Mouse (Mus musculus) embryo, embryonic 10 days (tissue): ENCODE results near the gene Skap1.

Source experiments
- DNase-seq: peaks from one replicate; pipeline ENCODE4 v3.0.0-alpha.2; 2015; ENCODE audit warnings: low spot score

Gene Skap1

GRCm38 (mm10) chr11:96622782-96623181, 158.4 kb downstream of the Skap1 start:
- peak; percentile 79 for DNase-seq

- peak; percentile 27 for DNase-seq
These were observed 160.0 kb downstream of the Skap1 start for GRCm38 (mm10) chr11:96624436-96624835.

- DNase-seq, result peak; percentile 80
These were observed 165.4 kb downstream of the Skap1 start for GRCm38 (mm10) chr11:96629775-96630174.

GRCm38 (mm10) chr11:96631521-96631920, 167.1 kb downstream of the Skap1 start:
- DNase-seq, result no peak

- no peak for DNase-seq
These were observed 173.5 kb downstream of the Skap1 start for GRCm38 (mm10) chr11:96637927-96638326.

- no peak for DNase-seq
These were observed 175.4 kb downstream of the Skap1 start for GRCm38 (mm10) chr11:96639805-96640204.

GRCm38 (mm10) chr11:96642173-96643140, 178.1 kb downstream of the Skap1 start:
- DNase-seq, result peak; percentile 52

GRCm38 (mm10) chr11:96644969-96645368, 180.6 kb downstream of the Skap1 start:
- DNase-seq, result no peak

- DNase-seq, result peak; percentile 80
These were observed 181.2 kb downstream of the Skap1 start for GRCm38 (mm10) chr11:96645538-96646037.

GRCm38 (mm10) chr11:96651848-96652247, 187.5 kb downstream of the Skap1 start:
- no peak for DNase-seq

GRCm38 (mm10) chr11:96653867-96654266, 189.5 kb downstream of the Skap1 start:
- DNase-seq, result no peak

- no peak for DNase-seq
These were observed 194.0 kb downstream of the Skap1 start for GRCm38 (mm10) chr11:96658420-96658819.

GRCm38 (mm10) chr11:96666924-96667323, 202.5 kb downstream of the Skap1 start:
- DNase-seq, result no peak

GRCm38 (mm10) chr11:96668367-96668766, 204.0 kb downstream of the Skap1 start:
- DNase-seq, result no peak

- DNase-seq, result peak; percentile 83
These were observed 209.4 kb downstream of the Skap1 start for GRCm38 (mm10) chr11:96673792-96674191.

- no peak for DNase-seq
These were observed 210.5 kb downstream of the Skap1 start for GRCm38 (mm10) chr11:96674786-96675365.

GRCm38 (mm10) chr11:96678026-96678425, 213.6 kb downstream of the Skap1 start:
- DNase-seq, result no peak

GRCm38 (mm10) chr11:96679026-96679425, 214.6 kb downstream of the Skap1 start:
- DNase-seq, result no peak

- DNase-seq, result no peak
These were observed 221.0 kb downstream of the Skap1 start for GRCm38 (mm10) chr11:96685381-96685780.

- DNase-seq, result no peak
These were observed 222.4 kb downstream of the Skap1 start for GRCm38 (mm10) chr11:96686713-96687280.

GRCm38 (mm10) chr11:96692250-96692649, 227.9 kb downstream of the Skap1 start:
- no peak for DNase-seq

- DNase-seq, result no peak
These were observed 229.0 kb downstream of the Skap1 start for GRCm38 (mm10) chr11:96693360-96693759.

GRCm38 (mm10) chr11:96694774-96695173, 230.4 kb downstream of the Skap1 start:
- no peak for DNase-seq
